Mouse (Mus musculus): ENCODE data around the gene Fam69a.

DNA sequence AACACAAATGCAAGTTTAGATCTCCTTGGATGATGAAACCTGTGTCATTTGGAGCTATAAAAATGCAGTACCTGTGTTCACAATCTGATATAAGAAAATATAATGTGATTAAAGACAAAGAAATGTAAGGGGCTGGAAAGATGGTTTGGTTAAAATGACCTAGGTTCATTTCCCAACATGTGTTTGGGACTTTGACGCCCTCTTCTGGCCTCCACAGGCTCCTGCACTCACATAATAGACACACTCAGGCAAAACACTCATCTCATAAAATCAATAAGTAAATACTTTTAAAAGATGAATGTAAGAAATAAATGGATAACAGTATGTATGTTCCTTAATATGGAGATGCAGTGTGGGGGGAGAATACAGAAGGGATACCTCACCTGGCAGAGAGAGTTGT is 109.8 kb downstream of the Fam69a start:
- TF ChIP-seq CTCF (IDR thresholded peaks at IDR 0.05; ENCODE audit: control insufficient read depth, insufficient read depth, low read length) = no peak
- no peak for TF ChIP-seq POLR2A (IDR thresholded peaks at IDR 0.05; ENCODE audit: borderline replicate concordance, control insufficient read depth, low read depth, low read length)
